Mouse (Mus musculus): ENCODE results near the gene Myo5c.

GRCm38 (mm10) chr9:75348066-75348465 is 116.2 kb downstream of the Myo5c start:
- TF ChIP-seq CTCF (IDR thresholded peaks at IDR 0.05; ENCODE audit: insufficient read depth, low read length) (no peak), POLR2A (IDR thresholded peaks at IDR 0.05; ENCODE audit: borderline replicate concordance, extremely low read depth, low read depth, low read length) (no peak)
